Mouse (Mus musculus) right cerebral cortex, postnatal 4 days (tissue): ENCODE measurements around the gene Krr1.
"Not testable (repeated sequence)": the region's sequence is repeated elsewhere in the genome, so short reads cannot be mapped to it uniquely, and the experiment has no call there.

Source experiments
- DNase-seq: peaks from one replicate; pipeline ENCODE4 v3.0.0-alpha.2; 2022

Gene Krr1

GRCm38 (mm10) chr10:111983070-111983469, 10.6 kb downstream of the Krr1 start:
- no peak for DNase-seq

- DNase-seq: no peak
Measured at GRCm38 (mm10) chr10:111986453-111986852, 14.0 kb downstream of the Krr1 start.

- DNase-seq: no peak
Measured at GRCm38 (mm10) chr10:111995803-111996548, 23.5 kb downstream of the Krr1 start.

- no peak for DNase-seq
Measured at GRCm38 (mm10) chr10:111996549-111996904, 24.1 kb downstream of the Krr1 start.

GRCm38 (mm10) chr10:111996911-111997347, 24.5 kb downstream of the Krr1 start:
- no peak for DNase-seq

DNA sequence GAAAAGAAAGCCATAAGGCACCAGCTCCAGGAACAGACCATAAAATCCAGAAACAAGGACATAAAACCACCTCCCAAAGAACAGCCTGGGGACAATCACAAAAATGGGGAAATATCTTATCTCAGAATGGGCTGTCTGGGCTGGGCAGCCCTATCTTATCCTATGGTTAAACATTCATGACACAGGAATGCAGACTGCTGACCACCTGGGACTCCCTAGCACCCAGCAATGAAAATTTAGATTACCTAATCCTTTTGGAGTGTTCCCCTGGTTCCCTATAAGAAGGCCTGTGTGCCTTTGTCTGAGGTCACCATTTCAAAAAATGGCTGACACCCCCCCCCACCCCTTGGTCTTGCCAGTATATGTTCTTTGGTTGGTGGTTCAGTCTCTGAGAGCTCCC, 25.2 kb downstream of the Krr1 start:
- DNase-seq: no peak

GRCm38 (mm10) chr10:111999765-112000164, 27.3 kb downstream of the Krr1 start:
- no peak for DNase-seq

GRCm38 (mm10) chr10:112000568-112000967, 28.1 kb downstream of the Krr1 start:
- no peak for DNase-seq

DNA sequence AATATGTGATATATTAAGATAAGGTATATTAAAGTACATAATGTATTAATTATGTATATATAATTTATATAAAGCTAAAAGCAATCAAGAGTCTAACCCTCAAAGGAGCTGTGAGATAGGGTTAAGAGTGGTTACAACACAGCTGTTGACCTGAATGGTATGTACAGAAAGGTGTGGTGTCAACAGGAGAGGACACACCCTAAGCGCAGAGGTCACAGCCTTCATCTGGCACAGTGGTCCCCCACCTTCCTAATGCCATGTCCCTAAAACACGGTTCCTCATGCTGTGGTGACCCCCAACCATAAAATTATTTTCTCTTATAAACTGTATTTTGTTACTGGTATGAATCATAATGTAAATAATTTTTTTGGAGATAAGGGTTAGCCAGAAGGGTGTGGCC, 28.9 kb downstream of the Krr1 start:
- no peak for DNase-seq

DNA sequence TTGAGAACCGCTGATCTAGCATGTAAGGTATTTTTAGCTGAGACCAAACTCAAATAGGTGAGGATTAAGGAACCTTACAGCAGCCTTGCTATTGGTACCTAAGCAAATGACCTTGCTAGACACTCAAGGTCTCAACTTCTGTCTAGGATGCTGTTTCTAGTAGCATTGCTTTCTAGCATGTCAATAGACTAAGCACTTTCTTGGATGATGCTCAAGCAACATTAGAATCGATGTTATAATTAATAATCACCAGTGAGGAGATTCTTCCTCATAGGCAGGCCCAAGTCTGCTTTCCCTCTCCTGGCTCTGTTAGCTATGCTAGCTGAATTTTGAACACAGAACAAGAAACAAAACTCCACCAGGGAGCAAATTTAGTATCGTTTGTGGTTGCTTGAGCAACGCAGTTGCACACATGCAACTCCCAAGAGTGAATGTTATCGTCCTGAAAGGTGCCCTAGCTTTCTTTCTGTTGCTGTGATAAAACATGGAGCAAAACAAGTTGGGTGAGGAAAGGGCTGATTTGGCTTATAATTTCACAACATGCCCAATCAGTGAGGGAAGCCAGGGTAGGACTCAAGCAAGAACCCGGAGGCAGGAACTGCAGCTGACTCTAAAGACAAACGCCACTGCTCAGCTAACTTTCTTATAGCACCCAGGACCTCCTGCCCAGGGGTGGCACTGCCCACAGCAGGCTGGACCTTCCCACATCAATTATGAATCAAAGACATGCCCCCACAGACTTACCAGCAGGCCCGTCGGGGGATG, 29.5 kb downstream of the Krr1 start:
- DNase-seq: no peak

- DNase-seq: no peak
Measured at GRCm38 (mm10) chr10:112002544-112003215, 30.2 kb downstream of the Krr1 start, which contains the start of gene Glipr1. Glipr1 (minus strand) TSS chr10:112002631.

DNA sequence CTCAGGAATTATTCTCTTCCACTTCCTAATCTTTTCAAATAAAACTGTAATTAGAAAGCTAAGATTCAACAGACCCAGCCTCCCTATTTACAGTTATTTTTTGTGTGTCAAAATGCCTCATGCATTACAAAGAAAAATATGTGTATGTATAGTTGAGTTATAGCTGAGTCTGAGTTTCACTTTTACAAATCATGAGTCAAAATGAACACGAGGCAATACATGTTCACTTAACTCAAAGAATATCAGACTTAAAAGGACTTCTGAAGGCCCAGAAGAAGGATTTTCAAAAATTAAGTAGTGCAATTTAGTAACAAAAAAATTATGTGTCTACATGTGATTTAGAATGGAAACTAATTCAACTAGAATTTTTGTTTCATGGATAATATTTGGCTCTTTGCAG, 37.0 kb downstream of the Krr1 start:
- DNase-seq: not testable (repeated sequence)

DNA sequence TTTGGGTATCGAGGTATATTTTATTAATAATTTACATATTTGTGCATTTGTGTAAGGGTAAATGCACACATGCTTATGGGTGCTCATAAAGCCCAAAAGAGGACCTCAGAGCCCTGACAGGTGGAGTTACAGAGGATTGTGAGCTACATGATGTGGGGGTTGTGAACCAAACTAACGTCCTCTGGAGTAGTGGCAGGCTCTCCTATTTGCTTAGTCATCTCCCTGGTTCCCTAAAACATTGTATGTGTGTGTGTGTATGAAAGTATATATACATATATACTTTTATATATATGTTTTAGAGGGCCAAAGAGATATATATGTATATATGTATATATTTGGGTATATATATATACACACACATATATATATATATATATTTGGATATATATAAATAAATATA, 51.1 kb downstream of the Krr1 start:
- DNase-seq: no peak

- not testable (repeated sequence) for DNase-seq
Measured at GRCm38 (mm10) chr10:112028689-112029088, 56.2 kb downstream of the Krr1 start.
